Mouse (Mus musculus): ENCODE results near the gene Nfkb2. TPM values are rescaled to one million over a fixed set of nuclear protein-coding genes. Genes with fewer than 3 reads are reported as not detected.

Nfkb2 gene
- polyA plus RNA-seq, 1 experiment from 2014 or later, result 14.1 TPM

DNA sequence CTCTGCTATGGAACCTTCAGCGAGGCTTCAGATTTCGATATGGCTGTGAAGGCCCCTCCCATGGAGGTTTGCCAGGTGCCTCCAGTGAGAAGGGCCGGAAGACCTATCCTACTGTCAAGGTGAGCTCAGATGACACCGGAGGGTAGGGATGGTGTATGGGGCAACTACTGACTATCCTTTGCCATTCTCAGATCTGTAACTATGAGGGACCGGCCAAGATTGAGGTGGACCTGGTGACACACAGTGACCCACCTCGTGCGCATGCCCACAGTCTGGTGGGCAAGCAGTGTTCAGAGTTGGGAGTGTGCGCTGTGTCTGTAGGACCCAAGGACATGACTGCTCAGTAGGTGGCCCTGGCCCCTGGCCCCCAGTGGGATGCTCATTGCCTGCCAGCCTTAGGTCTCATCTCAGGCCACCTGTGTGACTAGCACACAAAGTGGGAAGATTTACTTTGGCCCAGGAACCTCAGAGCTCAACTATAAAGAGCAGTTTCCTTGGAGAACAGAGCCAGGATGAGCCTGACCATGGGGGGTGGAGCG is 2.7 kb downstream of the Nfkb2 start:
- peaks cover 20% of the 10 kb centered on the region for H3K4me1 ChIP-seq (ENCODE audit: control insufficient read depth, insufficient read depth, low read length)
- H3K4me3 ChIP-seq (ENCODE audit: low read length), result no peak overlapping the region
- H3K27me3 ChIP-seq (ENCODE audit: control insufficient read depth, insufficient read depth, low read length), result peaks cover 9% of the 10 kb centered on the region
- H3K9ac ChIP-seq (ENCODE audit: low read length), result no peak overlapping the region
- peaks cover 23% of the 10 kb centered on the region for H3K36me3 ChIP-seq (ENCODE audit: control insufficient read depth, insufficient read depth)
- H3K9me3 ChIP-seq (replicated peaks; ENCODE audit: control insufficient read depth, low read length), result no peaks in the 10 kb centered on the region
- no peak for ATAC-seq (replicated peaks; ENCODE audit: extremely low read depth, insufficient read depth, low FRiP score)
- H3K27ac ChIP-seq (ENCODE audit: low read length), result no peak overlapping the region
- H3K4me2 ChIP-seq (ENCODE audit: low read depth, low read length), result 0 out of 2 replicates have a peak overlapping the region, but pooled peaks have one; percentile 73
- 91% methylated on average over 9 of the region's 9 CpGs for WGBS

DNA sequence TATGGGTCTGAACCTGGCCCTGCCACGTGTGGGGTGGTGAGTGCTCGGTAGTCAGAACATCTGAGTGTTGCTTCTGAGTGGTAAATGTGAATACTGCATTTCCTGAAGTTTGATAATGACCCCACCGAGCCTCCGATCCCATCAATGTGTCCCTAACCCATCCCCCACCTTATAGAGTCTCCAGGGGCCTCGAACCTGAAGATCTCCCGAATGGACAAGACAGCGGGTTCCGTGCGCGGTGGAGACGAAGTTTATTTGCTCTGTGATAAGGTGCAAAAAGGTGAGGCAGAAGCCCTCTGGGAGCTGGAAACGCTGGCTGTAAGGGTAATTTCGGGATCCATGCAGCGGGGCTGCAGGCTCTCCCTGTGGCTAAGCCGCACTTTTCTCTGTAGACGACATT is 3.7 kb downstream of the Nfkb2 start:
- 82% methylated on average over 16 of the region's 16 CpGs for WGBS
- no peak for ATAC-seq (replicated peaks; ENCODE audit: extremely low read depth, insufficient read depth, low FRiP score)
- Histone ChIP-seq H3K36me3 (ENCODE audit: control insufficient read depth, insufficient read depth) (peaks cover 28% of the 10 kb centered on the region), H3K4me2 (ENCODE audit: low read depth, low read length) (no peak overlapping the region), H3K27ac (ENCODE audit: low read length) (no peak overlapping the region), H3K27me3 (ENCODE audit: control insufficient read depth, insufficient read depth, low read length) (peaks cover 9% of the 10 kb centered on the region), H3K9me3 (replicated peaks; ENCODE audit: control insufficient read depth, low read length) (no peaks in the 10 kb centered on the region), H3K4me3 (ENCODE audit: low read length) (no peak overlapping the region), H3K9ac (ENCODE audit: low read length) (no peak overlapping the region), H3K4me1 (ENCODE audit: control insufficient read depth, insufficient read depth, low read length) (peaks cover 17% of the 10 kb centered on the region)

DNA sequence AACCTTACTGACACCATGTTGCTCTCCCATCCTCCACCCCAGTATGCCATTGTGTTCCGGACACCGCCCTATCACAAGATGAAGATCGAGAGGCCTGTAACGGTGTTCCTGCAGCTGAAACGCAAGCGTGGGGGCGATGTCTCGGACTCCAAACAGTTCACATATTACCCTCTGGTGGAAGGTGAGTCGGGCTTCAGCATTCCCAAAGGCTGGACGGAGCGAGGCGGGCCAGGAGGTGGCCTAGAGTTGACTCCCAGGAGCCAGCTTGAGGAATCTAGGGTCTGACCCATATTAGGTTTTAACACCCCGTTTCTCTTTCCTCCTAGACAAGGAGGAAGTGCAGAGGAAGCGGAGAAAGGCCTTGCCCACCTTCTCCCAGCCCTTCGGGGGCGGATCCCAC is 4.2 kb downstream of the Nfkb2 start:
- Histone ChIP-seq H3K27me3 (ENCODE audit: control insufficient read depth, insufficient read depth, low read length) (peaks cover 14% of the 10 kb centered on the region), H3K4me1 (ENCODE audit: control insufficient read depth, insufficient read depth, low read length) (peaks cover 17% of the 10 kb centered on the region), H3K4me2 (ENCODE audit: low read depth, low read length) (peak overlapping the region; percentile 67), H3K9me3 (replicated peaks; ENCODE audit: control insufficient read depth, low read length) (no peaks in the 10 kb centered on the region), H3K9ac (ENCODE audit: low read length) (no peak overlapping the region), H3K36me3 (ENCODE audit: control insufficient read depth, insufficient read depth) (peaks cover 28% of the 10 kb centered on the region), H3K27ac (ENCODE audit: low read length) (no peak overlapping the region), H3K4me3 (ENCODE audit: low read length) (no peak overlapping the region)
- 75% methylated on average over 16 of the region's 16 CpGs for WGBS
- ATAC-seq (replicated peaks; ENCODE audit: extremely low read depth, insufficient read depth, low FRiP score), result no peak

DNA sequence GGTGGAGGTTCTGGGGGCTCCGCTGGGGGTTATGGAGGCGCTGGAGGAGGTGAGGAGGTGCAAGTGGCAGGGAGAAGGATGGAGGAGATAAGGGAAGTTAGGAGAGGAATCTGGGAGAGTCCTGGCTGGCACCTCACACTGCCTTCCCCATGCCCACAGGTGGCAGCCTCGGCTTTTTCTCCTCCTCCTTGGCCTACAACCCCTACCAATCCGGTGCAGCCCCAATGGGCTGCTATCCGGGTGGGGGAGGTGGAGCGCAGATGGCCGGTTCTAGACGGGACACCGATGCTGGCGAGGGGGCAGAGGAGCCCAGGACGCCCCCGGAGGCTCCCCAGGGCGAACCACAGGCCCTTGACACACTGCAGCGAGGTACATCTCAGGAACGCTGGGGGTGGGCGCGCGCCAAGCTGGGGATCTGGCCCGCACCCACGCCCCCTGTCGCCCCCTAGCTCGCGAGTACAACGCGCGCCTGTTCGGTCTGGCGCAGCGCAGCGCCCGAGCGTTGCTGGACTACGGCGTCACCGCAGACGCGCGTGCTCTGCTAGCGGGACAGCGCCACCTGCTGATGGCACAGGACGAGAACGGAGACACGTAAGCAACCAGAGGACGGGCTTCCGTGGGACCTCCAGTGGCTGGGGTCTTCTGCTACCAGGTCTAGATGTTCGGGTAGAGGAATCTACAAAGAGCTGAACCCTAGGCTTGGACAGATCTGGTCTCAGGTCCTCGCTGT is 4.8 kb downstream of the Nfkb2 start:
- no peak overlapping the region for H3K27ac ChIP-seq (ENCODE audit: low read length)
- no peaks in the 10 kb centered on the region for H3K9me3 ChIP-seq (replicated peaks; ENCODE audit: control insufficient read depth, low read length)
- H3K27me3 ChIP-seq (ENCODE audit: control insufficient read depth, insufficient read depth, low read length), result peaks cover 20% of the 10 kb centered on the region
- H3K4me3 ChIP-seq (ENCODE audit: low read length), result peak overlapping the region; percentile 43
- H3K36me3 ChIP-seq (ENCODE audit: control insufficient read depth, insufficient read depth), result peaks cover 28% of the 10 kb centered on the region
- peaks cover 15% of the 10 kb centered on the region for H3K4me1 ChIP-seq (ENCODE audit: control insufficient read depth, insufficient read depth, low read length)
- peak overlapping the region; percentile 64 for H3K9ac ChIP-seq (ENCODE audit: low read length)
- WGBS, result 2% methylated on average over 46 of the region's 47 CpGs
- 0 out of 2 replicates have a peak, but pooled peaks have one; percentile 3 for ATAC-seq (replicated peaks; ENCODE audit: extremely low read depth, insufficient read depth, low FRiP score)
- H3K4me2 ChIP-seq (ENCODE audit: low read depth, low read length), result peak overlapping the region; percentile 67

DNA sequence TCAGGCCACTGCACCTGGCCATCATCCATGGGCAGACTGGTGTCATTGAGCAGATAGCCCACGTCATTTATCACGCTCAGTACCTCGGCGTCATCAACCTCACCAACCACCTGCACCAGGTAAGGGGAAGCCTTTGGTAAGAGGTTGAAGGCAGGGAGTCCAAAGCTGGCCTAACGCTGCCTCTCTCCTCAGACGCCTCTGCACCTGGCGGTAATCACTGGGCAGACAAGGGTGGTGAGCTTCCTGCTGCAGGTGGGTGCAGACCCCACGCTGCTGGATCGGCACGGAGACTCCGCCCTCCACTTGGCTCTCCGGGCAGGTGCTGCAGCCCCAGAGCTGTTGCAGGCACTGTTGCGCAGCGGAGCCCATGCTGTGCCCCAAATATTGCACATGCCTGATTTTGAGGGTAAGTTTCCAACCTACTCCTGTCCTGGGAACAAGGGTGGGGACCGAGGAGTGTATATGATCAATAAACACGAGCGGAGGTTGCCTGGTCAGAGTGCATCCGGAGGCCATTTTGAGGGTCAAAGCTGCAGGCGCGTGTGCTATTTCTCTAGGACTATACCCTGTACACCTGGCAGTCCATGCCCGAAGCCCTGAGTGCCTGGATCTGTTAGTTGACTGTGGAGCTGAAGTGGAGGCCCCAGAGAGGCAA is 5.7 kb downstream of the Nfkb2 start:
- 79% methylated on average over 21 of the region's 21 CpGs for WGBS
- H3K36me3 ChIP-seq (ENCODE audit: control insufficient read depth, insufficient read depth), result peaks cover 28% of the 10 kb centered on the region

DNA sequence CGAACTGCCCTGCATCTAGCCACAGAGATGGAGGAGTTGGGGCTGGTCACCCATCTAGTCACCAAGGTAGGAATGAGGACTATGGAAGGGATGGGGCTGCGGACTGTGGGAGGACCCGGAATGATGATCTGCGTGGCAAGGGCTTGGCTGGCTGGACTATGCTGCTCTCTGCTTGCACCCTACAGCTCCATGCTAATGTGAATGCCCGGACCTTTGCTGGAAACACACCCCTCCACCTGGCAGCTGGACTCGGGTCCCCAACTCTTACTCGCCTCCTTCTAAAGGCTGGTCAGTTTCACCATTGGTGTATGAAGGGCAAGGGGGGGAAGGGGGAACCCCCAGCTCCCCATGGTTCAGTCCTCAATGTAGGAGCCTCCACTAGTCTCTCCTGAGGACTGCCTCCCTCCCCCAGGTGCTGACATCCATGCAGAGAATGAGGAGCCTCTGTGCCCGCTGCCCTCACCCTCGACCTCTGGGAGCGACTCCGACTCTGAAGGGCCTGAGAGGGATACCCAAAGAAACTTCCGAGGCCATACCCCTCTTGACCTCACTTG is 6.3 kb downstream of the Nfkb2 start:
- no peak overlapping the region for H3K27ac ChIP-seq (ENCODE audit: low read length)
- no peak overlapping the region for H3K9ac ChIP-seq (ENCODE audit: low read length)
- H3K4me3 ChIP-seq (ENCODE audit: low read length), result no peak overlapping the region
- no peaks in the 10 kb centered on the region for H3K9me3 ChIP-seq (replicated peaks; ENCODE audit: control insufficient read depth, low read length)
- peaks cover 28% of the 10 kb centered on the region for H3K36me3 ChIP-seq (ENCODE audit: control insufficient read depth, insufficient read depth)
- no peak for ATAC-seq (replicated peaks; ENCODE audit: extremely low read depth, insufficient read depth, low FRiP score)
- peaks cover 15% of the 10 kb centered on the region for H3K4me1 ChIP-seq (ENCODE audit: control insufficient read depth, insufficient read depth, low read length)
- no peak overlapping the region for H3K4me2 ChIP-seq (ENCODE audit: low read depth, low read length)
- WGBS, result 89% methylated on average over 12 of the region's 12 CpGs
- peaks cover 30% of the 10 kb centered on the region for H3K27me3 ChIP-seq (ENCODE audit: control insufficient read depth, insufficient read depth, low read length)

More for the DNA sequence above, 5.7 kb downstream of the Nfkb2 start:
- Histone ChIP-seq H3K27ac (ENCODE audit: low read length) (no peak overlapping the region), H3K9ac (ENCODE audit: low read length) (no peak overlapping the region), H3K4me2 (ENCODE audit: low read depth, low read length) (no peak overlapping the region), H3K4me1 (ENCODE audit: control insufficient read depth, insufficient read depth, low read length) (peaks cover 14% of the 10 kb centered on the region), H3K4me3 (ENCODE audit: low read length) (no peak overlapping the region), H3K27me3 (ENCODE audit: control insufficient read depth, insufficient read depth, low read length) (peaks cover 27% of the 10 kb centered on the region), H3K9me3 (replicated peaks; ENCODE audit: control insufficient read depth, low read length) (no peaks in the 10 kb centered on the region)
- no peak for ATAC-seq (replicated peaks; ENCODE audit: extremely low read depth, insufficient read depth, low FRiP score)

DNA sequence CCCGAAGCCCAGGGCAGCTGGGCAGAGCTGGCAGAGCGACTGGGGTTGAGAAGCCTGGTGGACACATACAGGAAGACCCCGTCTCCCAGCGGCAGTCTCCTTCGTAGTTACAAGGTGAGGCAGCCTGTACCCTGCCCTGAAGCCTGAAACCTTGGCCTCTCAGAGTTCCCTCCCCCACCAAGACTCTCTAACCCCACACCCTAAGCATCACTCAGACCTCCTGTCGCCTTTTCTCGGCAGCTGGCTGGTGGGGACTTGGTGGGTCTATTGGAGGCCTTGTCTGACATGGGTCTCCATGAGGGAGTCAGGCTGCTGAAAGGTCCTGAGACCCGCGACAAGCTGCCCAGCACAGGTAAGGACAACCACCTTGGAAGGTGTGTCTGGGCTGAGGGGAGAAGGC is 7.2 kb downstream of the Nfkb2 start:
- H3K36me3 ChIP-seq (ENCODE audit: control insufficient read depth, insufficient read depth), result peaks cover 28% of the 10 kb centered on the region
- H3K9me3 ChIP-seq (replicated peaks; ENCODE audit: control insufficient read depth, low read length), result no peaks in the 10 kb centered on the region
- H3K9ac ChIP-seq (ENCODE audit: low read length), result no peak overlapping the region
- no peak overlapping the region for H3K27ac ChIP-seq (ENCODE audit: low read length)
- no peak for ATAC-seq (replicated peaks; ENCODE audit: extremely low read depth, insufficient read depth, low FRiP score)
- 84% methylated on average over 9 of the region's 9 CpGs for WGBS
- peaks cover 40% of the 10 kb centered on the region for H3K27me3 ChIP-seq (ENCODE audit: control insufficient read depth, insufficient read depth, low read length)
- H3K4me2 ChIP-seq (ENCODE audit: low read depth, low read length), result no peak overlapping the region
- no peak overlapping the region for H3K4me3 ChIP-seq (ENCODE audit: low read length)
- H3K4me1 ChIP-seq (ENCODE audit: control insufficient read depth, insufficient read depth, low read length), result peaks cover 14% of the 10 kb centered on the region

DNA sequence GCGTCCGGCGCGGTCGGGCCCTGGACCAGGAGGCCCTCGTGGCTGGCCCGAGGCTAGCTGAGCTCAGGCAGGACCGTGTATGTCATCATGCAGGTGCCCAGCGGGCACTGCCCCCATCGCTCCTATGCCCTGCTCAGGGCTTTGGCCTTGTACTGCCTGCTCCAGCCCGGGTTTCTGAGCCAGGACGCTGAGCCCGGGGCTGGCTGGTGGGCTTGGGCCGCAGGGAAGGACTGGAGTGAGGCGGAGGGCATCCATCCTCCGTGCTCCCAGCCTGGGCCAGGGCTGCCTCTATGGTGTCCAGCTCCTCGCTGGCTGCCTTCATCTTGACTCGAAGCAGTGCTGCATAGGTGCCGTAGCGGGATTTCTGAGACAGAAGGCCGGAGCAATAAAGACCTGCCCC is 8.4 kb downstream of the Nfkb2 start:
- peaks cover 50% of the 10 kb centered on the region for H3K27me3 ChIP-seq (ENCODE audit: control insufficient read depth, insufficient read depth, low read length)
- WGBS, result 91% methylated on average over 21 of the region's 21 CpGs
- no peak overlapping the region for H3K4me2 ChIP-seq (ENCODE audit: low read depth, low read length)
- H3K4me3 ChIP-seq (ENCODE audit: low read length), result no peak overlapping the region
- H3K9me3 ChIP-seq (replicated peaks; ENCODE audit: control insufficient read depth, low read length), result no peaks in the 10 kb centered on the region
- peaks cover 18% of the 10 kb centered on the region for H3K4me1 ChIP-seq (ENCODE audit: control insufficient read depth, insufficient read depth, low read length)
- H3K9ac ChIP-seq (ENCODE audit: low read length), result no peak overlapping the region
- ATAC-seq (replicated peaks; ENCODE audit: extremely low read depth, insufficient read depth, low FRiP score), result no peak
- H3K27ac ChIP-seq (ENCODE audit: low read length), result no peak overlapping the region
- H3K36me3 ChIP-seq (ENCODE audit: control insufficient read depth, insufficient read depth), result peaks cover 28% of the 10 kb centered on the region

DNA sequence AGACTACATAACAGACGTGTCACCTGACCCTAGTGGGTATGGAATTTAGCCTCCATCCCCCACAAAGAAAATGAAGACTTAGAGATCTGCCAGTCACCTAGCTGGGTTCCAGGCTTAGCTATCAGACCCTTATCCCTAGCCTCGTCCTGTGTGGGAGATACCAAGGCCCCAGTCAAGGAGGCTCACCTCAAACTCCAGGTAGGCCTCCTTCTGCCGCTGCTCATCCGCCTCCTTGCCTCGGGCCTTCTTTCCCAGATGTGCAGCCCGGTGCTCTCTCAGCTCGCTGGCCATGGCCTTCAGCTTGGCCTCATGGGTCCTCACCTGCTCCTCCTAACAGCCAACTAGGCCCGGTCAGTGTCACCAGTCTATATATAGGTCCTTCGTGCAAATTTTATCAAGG is 9.0 kb downstream of the Nfkb2 start:
- no peak overlapping the region for H3K4me3 ChIP-seq (ENCODE audit: low read length)
- peaks cover 51% of the 10 kb centered on the region for H3K27me3 ChIP-seq (ENCODE audit: control insufficient read depth, insufficient read depth, low read length)
- no peak overlapping the region for H3K27ac ChIP-seq (ENCODE audit: low read length)
- peaks cover 24% of the 10 kb centered on the region for H3K36me3 ChIP-seq (ENCODE audit: control insufficient read depth, insufficient read depth)
- no peak for ATAC-seq (replicated peaks; ENCODE audit: extremely low read depth, insufficient read depth, low FRiP score)
- H3K9ac ChIP-seq (ENCODE audit: low read length), result no peak overlapping the region
- WGBS, result 86% methylated on average over 9 of the region's 9 CpGs
- peaks cover 20% of the 10 kb centered on the region for H3K4me1 ChIP-seq (ENCODE audit: control insufficient read depth, insufficient read depth, low read length)
- H3K9me3 ChIP-seq (replicated peaks; ENCODE audit: control insufficient read depth, low read length), result no peaks in the 10 kb centered on the region
- no peak overlapping the region for H3K4me2 ChIP-seq (ENCODE audit: low read depth, low read length)

All from heart, embryonic 16.5 days (tissue).